ENCODE assay signal across 23 mouse cellular contexts in genomic region chr10:69630802-69631388, GRCm38 (mm10).
DNase-seq lines count a peak whose midpoint lies in the region; ATAC-seq and TF ChIP-seq lines count a peak whose summit lies in the region.
"Had no signal": no experiment of that assay in that cellular context is flagged by ENCODE, and none has a peak within 500 bp of the region (broad histone marks: within the 10 kb centered on the region; RNA-seq: fewer than 3 reads in every experiment).

No protein-coding gene starts in this region.

- peak; percentile 31 for DNase-seq in forebrain, embryonic 14.5 days (ENCODE audit: low spot score)
- no peak for DNase-seq in kidney, postnatal 0 days (ENCODE audit: low spot score)
- DNase-seq in kidney, adult 18-20 months: no peak
- DNase-seq in neural tube, embryonic 10.5 days (ENCODE audit: extremely low spot score, low spot score): no peak
- DNase-seq in adrenal gland, adult 18-20 months (ENCODE audit: low spot score in 2 of 2): no peak
- DNase-seq in embryo, embryonic 11 days: no peak
- DNase-seq: adrenal gland, postnatal 14 days; cerebellum, adult 2 months; gastrocnemius, postnatal 14 days; heart, postnatal 14 days; kidney, postnatal 14 days; liver; liver, postnatal 0 days; lung, postnatal 36 days; spleen, adult 18-20 months; thymus, postnatal 25 days had no signal

- no peak overlapping the region for H3K27ac ChIP-seq in forebrain, embryonic 14.5 days (ENCODE audit: low read depth, low read length)
- H3K27ac ChIP-seq in forebrain, embryonic 12.5 days: no peak overlapping the region
- no peak overlapping the region for H3K27ac ChIP-seq in kidney, postnatal 0 days
- H3K27ac ChIP-seq in neural tube, embryonic 13.5 days (replicated peaks): peak overlapping the region; percentile 14; the same call in 1 of the 2 replicates
- H3K27ac ChIP-seq: embryonic facial prominence, embryonic 15.5 days had no signal

- no peak for TF ChIP-seq CTCF in kidney, postnatal 0 days (IDR thresholded peaks at IDR 0.05; ENCODE audit: low read depth)

- no peaks in the 10 kb centered on the region for H3K36me3 ChIP-seq in forebrain, embryonic 14.5 days (ENCODE audit: control insufficient read depth, insufficient read depth, low read length)
- H3K36me3 ChIP-seq in forebrain, embryonic 12.5 days (replicated peaks): no peaks in the 10 kb centered on the region
- H3K36me3 ChIP-seq in kidney, postnatal 0 days (ENCODE audit: insufficient read depth, low read length): no peaks in the 10 kb centered on the region
- no peaks in the 10 kb centered on the region for H3K36me3 ChIP-seq in neural tube, embryonic 13.5 days
- H3K36me3 ChIP-seq: embryonic facial prominence, embryonic 15.5 days had no signal

- ATAC-seq in forebrain, embryonic 14.5 days: no peak
- no peak for ATAC-seq in forebrain, embryonic 12.5 days (ENCODE audit: low FRiP score)
- ATAC-seq in kidney, postnatal 0 days (replicated peaks; ENCODE audit: low FRiP score, low read depth): no peak
- ATAC-seq in neural tube, embryonic 13.5 days (ENCODE audit: low read depth): no peak
- ATAC-seq: hindbrain, embryonic 16.5 days; intestine, postnatal 0 days; liver, postnatal 0 days had no signal

- H3K9ac ChIP-seq in forebrain, embryonic 14.5 days (ENCODE audit: low read length): no peak overlapping the region
- no peak overlapping the region for H3K9ac ChIP-seq in forebrain, embryonic 12.5 days
- H3K9ac ChIP-seq in kidney, postnatal 0 days (ENCODE audit: low read depth, low read length): no peak overlapping the region
- peak overlapping the region; percentile 0; the same call in 1 of the 2 replicates for H3K9ac ChIP-seq in neural tube, embryonic 13.5 days
- H3K9ac ChIP-seq: embryonic facial prominence, embryonic 15.5 days; liver, postnatal 0 days had no signal

- no peaks in the 10 kb centered on the region for H3K27me3 ChIP-seq in forebrain, embryonic 14.5 days (replicated peaks; ENCODE audit: control insufficient read depth, insufficient read depth, low read length)
- H3K27me3 ChIP-seq in forebrain, embryonic 12.5 days: no peaks in the 10 kb centered on the region
- no peaks in the 10 kb centered on the region for H3K27me3 ChIP-seq in kidney, postnatal 0 days (ENCODE audit: insufficient read depth, low read length)
- H3K27me3 ChIP-seq in neural tube, embryonic 13.5 days: no peaks in the 10 kb centered on the region
- H3K27me3 ChIP-seq: CH12.LX; embryonic facial prominence, embryonic 15.5 days had no signal

- H3K4me2 ChIP-seq in forebrain, embryonic 14.5 days (ENCODE audit: low read length): no peak overlapping the region
- H3K4me2 ChIP-seq in forebrain, embryonic 12.5 days: no peak overlapping the region
- H3K4me2 ChIP-seq in kidney, postnatal 0 days (ENCODE audit: low read length): peak overlapping the region; percentile 18; the same call in 1 of the 2 replicates
- no peak overlapping the region for H3K4me2 ChIP-seq in neural tube, embryonic 13.5 days
- H3K4me2 ChIP-seq: embryonic facial prominence, embryonic 15.5 days; heart, embryonic 11.5 days had no signal

- H3K4me3 ChIP-seq in forebrain, embryonic 14.5 days (ENCODE audit: low read depth, low read length): no peak overlapping the region
- H3K4me3 ChIP-seq in forebrain, embryonic 12.5 days (replicated peaks): no peak overlapping the region
- H3K4me3 ChIP-seq in kidney, postnatal 0 days (replicated peaks; ENCODE audit: low read depth, low read length): no peak overlapping the region
- H3K4me3 ChIP-seq in neural tube, embryonic 13.5 days: no peak overlapping the region
- H3K4me3 ChIP-seq: embryonic facial prominence, embryonic 15.5 days had no signal

- peaks cover 14% of the 10 kb centered on the region for H3K4me1 ChIP-seq in forebrain, embryonic 14.5 days (ENCODE audit: control insufficient read depth, insufficient read depth, low read length)
- H3K4me1 ChIP-seq in forebrain, embryonic 12.5 days: peaks cover 15% of the 10 kb centered on the region
- no peaks in the 10 kb centered on the region; the same call in 1 of the 2 replicates for H3K4me1 ChIP-seq in kidney, postnatal 0 days (replicated peaks; ENCODE audit: insufficient read depth, low read length)
- H3K4me1 ChIP-seq in neural tube, embryonic 13.5 days (replicated peaks): peaks cover 63% of the 10 kb centered on the region

- no peaks in the 10 kb centered on the region for H3K9me3 ChIP-seq in forebrain, embryonic 14.5 days (replicated peaks; ENCODE audit: control insufficient read depth, low read length)
- H3K9me3 ChIP-seq in forebrain, embryonic 12.5 days: no peaks in the 10 kb centered on the region
- H3K9me3 ChIP-seq in kidney, postnatal 0 days (replicated peaks; ENCODE audit: low read length): no peaks in the 10 kb centered on the region
- H3K9me3 ChIP-seq in neural tube, embryonic 13.5 days: no peaks in the 10 kb centered on the region
- H3K9me3 ChIP-seq: embryonic facial prominence, embryonic 15.5 days had no signal

- 61% methylated on average over 7 of the region's 7 CpGs for WGBS in forebrain, embryonic 14.5 days
- WGBS in forebrain, embryonic 12.5 days: 67% methylated on average over 7 of the region's 7 CpGs
- WGBS in kidney, postnatal 0 days: 35% methylated on average over 7 of the region's 7 CpGs
- 44% methylated on average over 7 of the region's 7 CpGs for WGBS in neural tube, embryonic 13.5 days
